Mouse (Mus musculus) G1E (cell line): ENCODE measurements around the gene Cyp8b1. TPM values are rescaled to one million over a fixed set of nuclear protein-coding genes. Genes with fewer than 3 reads are reported as not detected.

Experiments
- ATAC-seq: 2 replicates; pipeline ENCODE4 v1.8.0; 2016; ENCODE audit warnings: mild to moderate bottlenecking; ENCODE audit not compliant: insufficient number of reproducible peaks, poor library complexity, low FRiP score, severe bottlenecking; ENCODE audit errors: extremely low read depth
- DNase-seq: peaks from one replicate; pipeline ENCODE4 v3.0.0; 2012; ENCODE audit warnings: low spot score
- H3K27me3 ChIP-seq: 2 replicates; pipeline ENCODE4 v1.6.1; 2012; ENCODE audit warnings: mild to moderate bottlenecking, low read length, inconsistent platforms; ENCODE audit not compliant: insufficient read depth
- H3K36me3 ChIP-seq: replicated peaks from 2 replicates; pipeline ENCODE3; 2012; ENCODE audit warnings: mild to moderate bottlenecking, inconsistent platforms
- H3K4me1 ChIP-seq: 2 replicates; pipeline ENCODE4 v1.6.1; 2012; ENCODE audit warnings: low read depth, low read length, inconsistent platforms, mixed read lengths; ENCODE audit not compliant: insufficient read depth
- H3K4me3 ChIP-seq: 2 replicates; pipeline ENCODE4 v1.5.1; 2012; ENCODE audit warnings: low read depth, mild to moderate bottlenecking, inconsistent platforms, low read length, moderate library complexity, mixed read lengths
- H3K9me3 ChIP-seq: replicated peaks from 2 replicates; pipeline ENCODE4 v1.6.1; 2012; ENCODE audit warnings: inconsistent platforms
- CTCF ChIP-seq: IDR thresholded peaks from 2 replicates; pipeline ENCODE4 v1.5.1; 2012; ENCODE audit warnings: low read depth, low read length, inconsistent platforms, mixed read lengths
- GATA1 ChIP-seq: IDR thresholded peaks from 2 replicates; pipeline ENCODE4 v1.6.1; 2012; ENCODE audit warnings: borderline replicate concordance, low read length, inconsistent platforms, mixed read lengths
- GATA2 ChIP-seq: IDR thresholded peaks from 2 replicates; pipeline ENCODE4 v1.6.1; 2012; ENCODE audit warnings: low read depth, low read length, inconsistent platforms, borderline replicate concordance
- POLR2AphosphoS5 ChIP-seq: IDR thresholded peaks from 2 replicates; pipeline ENCODE4 v1.6.1; 2012; ENCODE audit warnings: low read depth, low read length, inconsistent platforms; ENCODE audit not compliant: insufficient replicate concordance
- TAL1 ChIP-seq: conservative IDR thresholded peaks from 2 replicates; pipeline ENCODE4 v1.6.1; 2012; ENCODE audit warnings: low read depth, low read length, inconsistent platforms, mixed read lengths
- polyA plus RNA-seq: library from polyadenylated mRNA; stranded (reverse); fragments of >175 nt; gene quantifications from 2 replicates; pipeline ENCODE4 v1.2.3, GENCODE M21; 2012
- total RNA-seq, 2 experiments: library from RNA; stranded (forward) in 1 of 2; stranded (reverse) in 1 of 2; fragments of 200-1000 nt in 1 of 2; fragments of >200 nt in 1 of 2; fragmentation: Nextera tagmentation in 1 of 2; gene quantifications; 2 replicates each; pipeline ENCODE4 v1.2.3; 2014 to 2017

The Cyp8b1 gene
- total and polyA plus RNA-seq, 3 experiments = not detected

GRCm38 (mm10) chr9:121873578-121873977 lies 42.5 kb downstream of the Cyp8b1 start:
- no peak for DNase-seq
- Histone ChIP-seq H3K36me3 (no peaks in the 10 kb centered on the region), H3K4me1 (no peaks in the 10 kb centered on the region), H3K9me3 (no peaks in the 10 kb centered on the region), H3K4me3 (no peak overlapping the region), H3K27me3 (peaks cover 24% of the 10 kb centered on the region)
- ATAC-seq = no peak
- TF ChIP-seq CTCF (no peak), TAL1 (no peak), GATA1 (no peak), GATA2 (no peak)

GRCm38 (mm10) chr9:121872062-121872683 lies 43.9 kb downstream of the Cyp8b1 start:
- H3K4me3 ChIP-seq = no peak overlapping the region
- H3K4me1 ChIP-seq = no peaks in the 10 kb centered on the region
- no peaks in the 10 kb centered on the region for H3K9me3 ChIP-seq
- no peak for TF ChIP-seq CTCF
- TF ChIP-seq TAL1 = no peak
- no peak for TF ChIP-seq POLR2AphosphoS5
- no peak for TF ChIP-seq GATA1
- TF ChIP-seq GATA2 = no peak
- ATAC-seq (no peak), DNase-seq (no peak)
- H3K36me3 ChIP-seq = no peaks in the 10 kb centered on the region
- peaks cover 29% of the 10 kb centered on the region for H3K27me3 ChIP-seq

GRCm38 (mm10) chr9:121869973-121870515 lies 46.1 kb downstream of the Cyp8b1 start:
- no peak overlapping the region for H3K4me3 ChIP-seq
- ATAC-seq (no peak), DNase-seq (no peak)
- TF ChIP-seq GATA1 (no peak), GATA2 (no peak), POLR2AphosphoS5 (no peak), CTCF (no peak), TAL1 (no peak)
- H3K27me3 ChIP-seq = peaks cover 37% of the 10 kb centered on the region
- H3K4me1 ChIP-seq = peaks cover 3% of the 10 kb centered on the region; the same call in 1 of the 2 replicates
- H3K9me3 ChIP-seq = no peaks in the 10 kb centered on the region
- H3K36me3 ChIP-seq = no peaks in the 10 kb centered on the region

- no peak for DNase-seq
- Histone ChIP-seq H3K27me3 (peaks cover 37% of the 10 kb centered on the region), H3K4me3 (no peak overlapping the region), H3K36me3 (no peaks in the 10 kb centered on the region), H3K9me3 (no peaks in the 10 kb centered on the region), H3K4me1 (peaks cover 3% of the 10 kb centered on the region; the same call in 1 of the 2 replicates)
- TF ChIP-seq TAL1 (no peak), GATA2 (no peak)
- ATAC-seq = no peak
Observed at GRCm38 (mm10) chr9:121869432-121869831, 46.7 kb downstream of the Cyp8b1 start.

GRCm38 (mm10) chr9:121868236-121868635 lies 47.9 kb downstream of the Cyp8b1 start:
- Histone ChIP-seq H3K36me3 (no peaks in the 10 kb centered on the region), H3K4me3 (no peak overlapping the region), H3K4me1 (peaks cover 3% of the 10 kb centered on the region; the same call in 1 of the 2 replicates), H3K9me3 (no peaks in the 10 kb centered on the region), H3K27me3 (peaks cover 37% of the 10 kb centered on the region)
- ATAC-seq (no peak), DNase-seq (no peak)
- TF ChIP-seq TAL1 (no peak), GATA2 (no peak), CTCF (no peak), POLR2AphosphoS5 (no peak), GATA1 (no peak)

- Histone ChIP-seq H3K27me3 (peaks cover 37% of the 10 kb centered on the region), H3K4me3 (no peak overlapping the region), H3K4me1 (peaks cover 3% of the 10 kb centered on the region; the same call in 1 of the 2 replicates), H3K9me3 (no peaks in the 10 kb centered on the region), H3K36me3 (no peaks in the 10 kb centered on the region)
- TF ChIP-seq TAL1 (no peak), GATA2 (no peak), POLR2AphosphoS5 (no peak), CTCF (no peak), GATA1 (no peak)
- ATAC-seq (no peak), DNase-seq (no peak)
Observed at GRCm38 (mm10) chr9:121867632-121868031, 48.5 kb downstream of the Cyp8b1 start.

GRCm38 (mm10) chr9:121865425-121866008 lies 50.6 kb downstream of the Cyp8b1 start:
- Histone ChIP-seq H3K9me3 (no peaks in the 10 kb centered on the region), H3K4me3 (no peak overlapping the region), H3K27me3 (peaks cover 27% of the 10 kb centered on the region; the same call in 1 of the 2 replicates), H3K4me1 (peaks cover 12% of the 10 kb centered on the region), H3K36me3 (no peaks in the 10 kb centered on the region)
- TF ChIP-seq GATA1 = no peak
- no peak for TF ChIP-seq GATA2
- TF ChIP-seq TAL1 = no peak
- TF ChIP-seq CTCF = no peak
- no peak for TF ChIP-seq POLR2AphosphoS5
- ATAC-seq = no peak
- DNase-seq = no peak
